Mouse (Mus musculus) small intestine, adult 2 months (tissue): Measurements from ENCODE around the gene Nlrc3. TPM values are rescaled to one million over a fixed set of nuclear protein-coding genes. Genes with fewer than 3 reads are reported as not detected.
"Not testable (repeated sequence)": the region's sequence is repeated elsewhere in the genome, so short reads cannot be mapped to it uniquely, and the experiment has no call there.

Experiments used
- H3K27ac ChIP-seq: fragments of 200-500 bp; 2 replicates; pipeline ENCODE4 v1.5.1; 2012; ENCODE audit warnings: low read depth, low read length, control low read depth, inconsistent platforms; ENCODE audit not compliant: insufficient read depth
- H3K27me3 ChIP-seq: fragments of 200-500 bp; 2 replicates; pipeline ENCODE4 v1.6.1; 2012; ENCODE audit warnings: mild to moderate bottlenecking, moderate library complexity, low read length, inconsistent platforms; ENCODE audit not compliant: control insufficient read depth, insufficient read depth
- H3K36me3 ChIP-seq: fragments of 200-500 bp; 2 replicates; pipeline ENCODE4 v1.6.1; 2012; ENCODE audit warnings: mild to moderate bottlenecking, low read length, control low read depth, inconsistent platforms; ENCODE audit not compliant: control insufficient read depth, insufficient read depth
- H3K4me1 ChIP-seq: fragments of 200-500 bp; 2 replicates; pipeline ENCODE4 v1.6.1; 2012; ENCODE audit warnings: low read length, inconsistent platforms, mixed read lengths; ENCODE audit not compliant: control insufficient read depth, insufficient read depth, insufficient read length
- H3K4me3 ChIP-seq: fragments of 200-500 bp; 2 replicates; pipeline ENCODE4 v1.5.1; 2012; ENCODE audit warnings: low read depth, mild to moderate bottlenecking, control low read depth, inconsistent platforms, low read length, moderate library complexity
- CTCF ChIP-seq: fragments of 200-500 bp; IDR thresholded peaks from 2 replicates; pipeline ENCODE4 v1.5.1; 2012; ENCODE audit warnings: low read depth, mild to moderate bottlenecking, control low read depth, inconsistent platforms, low read length, moderate library complexity, mixed read lengths; ENCODE audit not compliant: insufficient replicate concordance, insufficient read length; ENCODE audit errors: extremely low read depth
- POLR2A ChIP-seq: fragments of 200-500 bp; IDR thresholded peaks from 2 replicates; pipeline ENCODE4 v1.6.1; 2012; ENCODE audit warnings: low read depth, mild to moderate bottlenecking, control low read depth, inconsistent platforms, low read length, moderate library complexity
- WGBS: fragments of 180-500 bp; shearing (Covaris S2); methylation state at CpG from one replicate; pipeline ENCODE4 v1.1.7; 2018; 5-methylcytosine and 5-hydroxymethylcytosine counted together
- polyA plus RNA-seq: library from polyadenylated mRNA; depleted of rRNA; stranded (reverse); fragments of >200 nt; gene quantifications from 2 replicates; pipeline ENCODE4 v1.2.3, GENCODE M21; 2012

Nlrc3 gene
- polyA plus RNA-seq, 1 experiment = 9.9 TPM

DNA sequence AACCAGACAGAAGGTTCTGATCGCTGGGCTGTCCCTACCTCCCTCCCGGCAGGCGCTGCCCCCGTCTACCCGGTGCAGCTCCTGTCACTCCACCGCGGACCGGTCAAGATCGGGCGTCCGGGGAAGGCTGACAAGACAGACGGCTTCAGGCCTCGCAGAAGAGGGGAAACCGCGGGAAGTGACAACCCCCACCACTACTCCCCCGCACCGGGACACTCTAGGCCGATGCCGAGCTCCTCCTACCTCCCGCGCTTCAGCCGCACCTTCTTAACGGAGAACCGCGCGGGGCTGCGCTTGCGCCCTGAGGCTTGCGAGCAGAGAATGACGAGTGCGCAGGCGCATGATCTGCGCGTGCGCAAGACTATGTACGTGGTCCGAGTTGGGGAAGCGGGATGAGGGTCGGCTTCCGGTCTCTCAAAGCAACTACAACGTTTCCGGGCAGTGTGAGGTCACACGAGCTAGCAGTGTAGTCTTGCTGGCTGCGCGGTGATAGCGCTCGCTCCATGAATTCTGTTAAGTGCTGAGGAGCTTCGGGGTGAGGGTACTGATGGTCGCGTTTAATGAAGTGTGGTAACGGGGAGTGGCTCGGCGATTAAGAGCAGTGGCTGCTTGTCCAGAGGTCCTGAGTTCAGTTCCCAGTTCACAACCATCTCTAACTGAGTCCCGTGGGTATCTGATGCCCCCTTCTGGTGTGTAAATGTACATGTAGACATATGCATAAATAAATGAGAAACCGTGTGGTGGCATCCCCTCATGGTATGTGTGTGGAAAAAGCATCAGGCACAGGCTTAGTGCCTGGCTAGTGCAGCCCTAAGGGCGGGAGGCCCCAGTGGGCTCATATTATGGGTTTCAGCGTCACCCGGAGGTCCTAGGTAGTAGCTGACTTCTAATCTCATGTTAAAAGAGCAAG, 27.3 kb upstream of the Nlrc3 start, which contains the start of gene Slx4:
TSS of gene Slx4 (minus strand) at position 282 of the 910 bp plus-strand sequence.
- H3K4me3 ChIP-seq = peak within 1 kb of the TSS; percentile 84
- H3K4me1 ChIP-seq = no peaks in the 10 kb centered on the region; the same call in 1 of the 2 replicates
- H3K27ac ChIP-seq = peak within 1 kb of the TSS; percentile 87
- 1% methylated on average over 57 of the region's 58 CpGs for WGBS
- peaks cover 19% of the 10 kb centered on the region for H3K36me3 ChIP-seq
- H3K27me3 ChIP-seq = no peaks in the 10 kb centered on the region
- TF ChIP-seq CTCF (peak; percentile 54; the same call in 1 of the 2 replicates), POLR2A (peak; percentile 86)

DNA sequence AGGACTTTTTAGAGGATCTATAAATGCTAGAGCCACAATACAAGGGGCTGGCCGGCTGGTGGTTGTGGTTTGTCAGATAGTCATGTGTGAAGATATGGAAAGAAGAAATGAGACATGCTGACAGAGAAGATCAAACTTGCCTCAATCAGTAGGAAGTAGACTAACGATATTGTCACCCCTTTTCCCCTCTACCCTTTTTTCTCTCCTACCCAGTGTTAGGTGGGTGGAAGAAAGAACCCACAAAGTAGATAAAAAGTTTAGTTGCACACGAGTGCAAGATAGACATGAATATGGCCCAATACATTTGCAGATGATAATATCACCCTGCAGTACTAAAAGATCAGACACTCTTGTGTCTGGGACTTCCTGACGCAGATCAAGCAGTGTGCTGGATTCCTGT, 12.0 kb upstream of the Nlrc3 start:
- no peaks in the 10 kb centered on the region; the same call in 1 of the 2 replicates for H3K4me1 ChIP-seq
- no peak overlapping the region for H3K4me3 ChIP-seq
- H3K36me3 ChIP-seq = peaks cover 67% of the 10 kb centered on the region
- 85% methylated on average over 4 of the region's 4 CpGs for WGBS
- no peaks in the 10 kb centered on the region for H3K27me3 ChIP-seq
- H3K27ac ChIP-seq = no peak overlapping the region
- no peak for TF ChIP-seq CTCF
- TF ChIP-seq POLR2A = no peak

DNA sequence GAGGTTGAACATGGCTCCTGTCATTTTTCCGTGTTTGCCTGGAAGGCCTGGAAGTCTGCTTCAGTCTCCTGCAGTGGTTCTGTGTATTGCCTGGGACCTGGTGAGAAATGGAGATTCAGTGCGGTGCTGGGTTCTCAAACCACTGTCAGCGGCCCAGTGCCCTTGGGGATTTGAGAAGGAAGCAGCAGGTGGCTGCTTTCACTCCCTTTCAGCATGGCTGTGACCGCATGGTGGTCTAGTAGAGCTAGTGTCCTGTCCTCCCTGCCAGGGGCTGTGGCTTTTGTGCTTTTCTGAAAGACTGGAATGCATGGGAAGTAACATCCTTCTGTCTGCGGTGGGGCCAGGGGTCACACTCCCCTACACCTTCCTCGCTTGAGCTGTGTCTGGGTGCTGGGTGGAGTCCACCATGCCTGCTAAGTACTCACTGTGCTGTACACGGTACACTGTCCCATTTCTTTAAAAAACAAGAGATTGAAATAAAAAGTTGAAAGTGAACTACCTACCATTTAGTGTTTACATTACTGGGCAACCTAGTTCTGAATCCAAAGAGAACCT, 6.8 kb upstream of the Nlrc3 start:
- Histone ChIP-seq H3K27me3 (no peaks in the 10 kb centered on the region), H3K4me1 (no peaks in the 10 kb centered on the region; the same call in 1 of the 2 replicates), H3K27ac (no peak overlapping the region), H3K4me3 (no peak overlapping the region), H3K36me3 (peaks cover 70% of the 10 kb centered on the region)
- no peak for TF ChIP-seq CTCF
- TF ChIP-seq POLR2A = no peak
- WGBS = 88% methylated on average over 7 of the region's 7 CpGs

DNA sequence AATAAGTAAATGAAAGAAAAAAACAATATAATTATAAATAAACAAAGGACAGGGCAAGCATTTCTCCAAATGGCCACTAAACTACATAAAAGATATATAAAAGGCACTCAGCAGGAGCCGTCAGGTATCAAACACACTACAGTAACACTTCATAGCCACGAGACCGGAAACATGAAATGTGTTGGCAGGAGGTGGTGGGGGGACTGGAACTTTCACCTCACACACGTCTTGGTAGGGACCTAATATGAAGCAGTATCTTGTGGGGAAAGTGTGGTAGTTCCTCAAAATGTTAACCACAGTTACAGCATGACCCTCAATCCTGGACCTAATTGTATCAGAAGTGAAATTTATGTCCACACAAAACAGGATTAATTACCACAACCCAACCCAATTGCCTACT, 5.7 kb upstream of the Nlrc3 start:
- H3K4me1 ChIP-seq = no peaks in the 10 kb centered on the region; the same call in 1 of the 2 replicates
- no peak for TF ChIP-seq CTCF
- H3K4me3 ChIP-seq = no peak overlapping the region
- no peaks in the 10 kb centered on the region for H3K27me3 ChIP-seq
- no peak overlapping the region for H3K27ac ChIP-seq
- 84% methylated on average over 4 of the region's 4 CpGs for WGBS
- H3K36me3 ChIP-seq = peaks cover 66% of the 10 kb centered on the region

DNA sequence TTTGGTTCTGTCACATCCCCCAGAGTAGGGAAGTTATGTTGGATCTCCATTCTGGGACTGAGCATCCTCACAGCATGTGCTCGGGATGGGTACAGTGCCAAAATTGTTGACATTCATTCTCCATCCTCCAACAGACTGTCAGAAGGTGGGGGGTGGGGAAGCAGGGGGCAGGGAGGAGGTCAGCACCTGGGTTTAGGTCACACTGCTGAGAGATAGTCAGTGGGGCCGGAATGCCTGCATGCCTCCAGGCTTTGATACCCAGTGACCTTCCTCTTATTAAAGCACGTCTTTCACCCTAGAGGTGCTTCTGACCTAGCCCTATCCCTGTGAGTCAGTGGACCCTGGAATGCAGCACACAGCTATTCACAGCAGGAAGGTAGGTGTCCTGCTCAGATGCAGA, 280 bp upstream of the Nlrc3 start:
- Histone ChIP-seq H3K27ac (no peak overlapping the region), H3K4me1 (peaks cover 10% of the 10 kb centered on the region), H3K4me3 (no peak overlapping the region), H3K36me3 (peaks cover 33% of the 10 kb centered on the region), H3K27me3 (no peaks in the 10 kb centered on the region)
- TF ChIP-seq CTCF = no peak
- WGBS = 51% methylated on average over 3 of the region's 3 CpGs

- H3K27ac ChIP-seq = 0 out of 2 replicates have a peak overlapping the region, but pooled peaks have one; percentile 25
- peaks cover 10% of the 10 kb centered on the region for H3K4me1 ChIP-seq
- H3K27me3 ChIP-seq = no peaks in the 10 kb centered on the region
- H3K4me3 ChIP-seq = peak overlapping the region; percentile 55
- no peak for TF ChIP-seq CTCF
- no peak for TF ChIP-seq POLR2A
- 40% methylated on average over 7 of the region's 7 CpGs for WGBS
- H3K36me3 ChIP-seq = peaks cover 23% of the 10 kb centered on the region
These were observed 774 bp downstream of the Nlrc3 start for GRCm38 (mm10) chr16:3975658-3976057.

DNA sequence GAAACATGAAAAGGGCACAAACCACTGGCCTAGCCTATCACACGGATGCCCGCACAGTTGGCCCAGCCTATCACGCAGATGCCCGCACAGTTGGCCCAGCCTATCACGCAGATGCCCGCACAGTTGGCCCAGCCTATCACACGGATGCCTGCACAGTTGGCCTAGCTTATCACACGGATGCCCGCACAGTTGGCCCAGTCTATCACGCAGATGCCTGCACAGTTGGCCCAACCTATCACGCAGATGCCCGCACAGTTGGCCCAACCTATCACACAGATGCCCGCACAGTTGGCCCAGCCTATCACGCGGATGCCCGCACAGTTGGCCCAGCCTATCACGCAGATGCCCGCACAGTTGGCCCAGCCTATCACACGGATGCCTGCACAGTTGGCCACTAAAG, 2.0 kb downstream of the Nlrc3 start:
- WGBS = 93% methylated on average over 19 of the region's 19 CpGs

More for the DNA sequence above, 2.0 kb downstream of the Nlrc3 start:
- H3K27me3 ChIP-seq, H3K27ac ChIP-seq, H3K4me3 ChIP-seq: not testable (repeated sequence)
- peaks cover 10% of the 10 kb centered on the region for H3K4me1 ChIP-seq
- peaks cover 11% of the 10 kb centered on the region for H3K36me3 ChIP-seq
